Mouse (Mus musculus): ENCODE measurements around the gene Dalrd3.

- TF ChIP-seq CTCF (IDR thresholded peaks at IDR 0.05; ENCODE audit: low read depth), result no peak
- no peak for TF ChIP-seq EP300 (optimal IDR thresholded peaks at IDR 0.05)
Observed at GRCm38 (mm10) chr9:108530954-108531353, 38.7 kb upstream of the Dalrd3 start.
